Mouse (Mus musculus) neural tube, embryonic 13.5 days (tissue): ENCODE measurements at regions not wholly inside any gene's neighbourhood (a gene's known extent, or its start where the extent isn't known, plus 50 kb on each side); places are given as distances from the start of the nearest gene placed in this dataset.

ENCODE experiments used
- ATAC-seq: fragments of 200-750 bp; cut with Nextera tagmentation; 2 replicates; pipeline ENCODE4 v1.8.0; 2017; ENCODE audit warnings: low read depth, mild to moderate bottlenecking, moderate TSS enrichment, moderate library complexity
- H3K27ac ChIP-seq: fragments of 300-500 bp; sonication (generic); replicated peaks from 2 replicates; pipeline ENCODE4 v1.5.1; 2015; ENCODE audit warnings: moderate library complexity, mild to moderate bottlenecking, inconsistent platforms
- H3K27me3 ChIP-seq: fragments of 300-500 bp; sonication (generic); 2 replicates; pipeline ENCODE4 v1.6.1; 2015; ENCODE audit warnings: mild to moderate bottlenecking, inconsistent platforms
- H3K36me3 ChIP-seq: fragments of 300-500 bp; sonication (generic); 2 replicates; pipeline ENCODE4 v1.6.1; 2015; ENCODE audit warnings: mild to moderate bottlenecking, inconsistent platforms
- H3K4me1 ChIP-seq: fragments of 300-500 bp; sonication (generic); replicated peaks from 2 replicates; pipeline ENCODE4 v1.6.1; 2015; ENCODE audit warnings: inconsistent platforms
- H3K4me2 ChIP-seq: fragments of 300-500 bp; sonication (generic); 2 replicates; pipeline ENCODE4 v1.6.1; 2015; ENCODE audit warnings: inconsistent platforms, mild to moderate bottlenecking, moderate library complexity
- H3K4me3 ChIP-seq: fragments of 300-500 bp; sonication (generic); 2 replicates; pipeline ENCODE4 v1.5.1; 2015; ENCODE audit warnings: mild to moderate bottlenecking, inconsistent platforms
- H3K9ac ChIP-seq: fragments of 300-500 bp; sonication (generic); 2 replicates; pipeline ENCODE4 v1.6.1; 2015; ENCODE audit warnings: moderate library complexity, mild to moderate bottlenecking, inconsistent platforms
- H3K9me3 ChIP-seq: fragments of 300-500 bp; sonication (generic); 2 replicates; pipeline ENCODE4 v1.6.1; 2016; ENCODE audit warnings: inconsistent platforms
- WGBS: fragments of 180-500 bp; shearing (Covaris S2); methylation state at CpG from one replicate; pipeline ENCODE4 v1.1.7; 2015; 5-methylcytosine and 5-hydroxymethylcytosine counted together

DNA sequence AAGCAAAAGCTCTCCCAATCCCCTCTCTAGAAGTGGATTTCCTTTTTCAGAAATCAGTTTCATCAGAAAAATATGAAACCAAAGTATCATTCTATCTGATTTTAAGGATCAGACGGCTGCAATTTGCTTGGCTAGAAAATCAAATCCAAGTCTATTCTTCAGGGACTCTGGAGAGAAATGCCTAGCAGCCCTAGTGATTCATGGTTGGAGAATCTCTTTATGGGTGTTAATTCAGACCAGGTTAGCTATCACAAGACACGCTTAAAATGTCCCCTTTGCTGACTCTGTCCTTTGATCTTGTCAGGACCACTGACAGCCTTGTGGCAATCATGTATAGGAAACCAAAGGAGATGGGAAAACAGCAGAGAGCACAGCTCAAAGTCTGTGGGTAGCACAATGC, 475.7 kb upstream of the Zfp462 start:
- no peak overlapping the region for H3K4me2 ChIP-seq
- H3K27ac ChIP-seq, result no peak overlapping the region
- H3K36me3 ChIP-seq, result no peaks in the 10 kb centered on the region
- WGBS, result 76% methylated on average over 2 of the region's 2 CpGs
- no peak for ATAC-seq
- peaks cover 11% of the 10 kb centered on the region for H3K4me1 ChIP-seq
- no peaks in the 10 kb centered on the region for H3K9me3 ChIP-seq
- no peaks in the 10 kb centered on the region for H3K27me3 ChIP-seq
- no peak overlapping the region for H3K4me3 ChIP-seq
- H3K9ac ChIP-seq, result no peak overlapping the region

DNA sequence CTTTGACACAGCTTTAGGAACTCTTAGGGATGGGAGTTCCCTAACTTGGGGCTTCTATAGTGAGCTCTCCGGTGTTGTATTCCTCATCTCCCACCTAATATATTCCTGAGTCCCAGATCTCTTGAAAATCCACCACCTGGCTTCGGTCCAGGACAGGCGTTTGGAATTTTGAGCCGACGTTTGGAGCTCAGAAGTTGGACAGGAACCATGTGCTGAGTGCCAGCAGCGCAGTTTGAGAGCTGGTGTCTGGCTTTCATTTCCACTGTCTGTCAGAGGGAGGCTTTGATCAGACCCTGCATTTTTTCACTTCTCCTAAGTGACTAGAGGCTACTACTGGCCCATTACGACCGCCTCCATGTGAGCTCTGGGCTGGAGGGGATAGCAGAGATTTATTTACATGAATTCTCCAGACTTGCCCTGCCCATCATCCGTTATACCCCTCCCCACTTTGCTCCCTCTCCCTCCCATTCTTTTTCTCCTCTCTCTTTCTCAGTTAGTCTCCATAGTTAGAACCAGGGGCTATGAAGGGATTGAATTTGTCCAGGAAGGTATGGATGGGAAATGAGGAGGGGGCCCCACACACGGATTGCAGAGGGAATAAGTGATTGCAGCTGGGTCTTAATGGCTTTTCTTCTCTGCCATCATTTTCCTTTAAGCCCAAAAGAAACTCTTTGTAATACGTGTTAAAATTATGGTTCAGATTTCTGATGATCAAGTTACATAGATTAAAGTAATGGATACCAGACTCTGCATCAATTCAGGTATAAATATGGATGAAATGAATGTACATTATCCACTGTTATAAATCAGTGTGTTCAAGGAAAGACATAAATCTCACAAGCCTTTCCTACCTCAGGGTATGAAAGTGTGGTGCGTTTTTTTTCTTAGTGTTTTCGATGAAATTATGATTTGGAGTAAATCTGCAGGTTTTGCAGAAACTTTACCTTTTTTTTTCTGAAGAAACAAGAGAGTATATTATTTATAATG, 474.5 kb upstream of the Zfp462 start:
- no peaks in the 10 kb centered on the region for H3K9me3 ChIP-seq
- ATAC-seq, result peak; percentile 79
- no peak overlapping the region for H3K4me2 ChIP-seq
- H3K4me1 ChIP-seq, result peaks cover 11% of the 10 kb centered on the region
- H3K4me3 ChIP-seq, result no peak overlapping the region
- no peak overlapping the region for H3K9ac ChIP-seq
- peak overlapping the region; percentile 47; the same call in 1 of the 2 replicates for H3K27ac ChIP-seq
- no peaks in the 10 kb centered on the region for H3K36me3 ChIP-seq
- 47% methylated on average over 13 of the region's 13 CpGs for WGBS
- no peaks in the 10 kb centered on the region for H3K27me3 ChIP-seq

DNA sequence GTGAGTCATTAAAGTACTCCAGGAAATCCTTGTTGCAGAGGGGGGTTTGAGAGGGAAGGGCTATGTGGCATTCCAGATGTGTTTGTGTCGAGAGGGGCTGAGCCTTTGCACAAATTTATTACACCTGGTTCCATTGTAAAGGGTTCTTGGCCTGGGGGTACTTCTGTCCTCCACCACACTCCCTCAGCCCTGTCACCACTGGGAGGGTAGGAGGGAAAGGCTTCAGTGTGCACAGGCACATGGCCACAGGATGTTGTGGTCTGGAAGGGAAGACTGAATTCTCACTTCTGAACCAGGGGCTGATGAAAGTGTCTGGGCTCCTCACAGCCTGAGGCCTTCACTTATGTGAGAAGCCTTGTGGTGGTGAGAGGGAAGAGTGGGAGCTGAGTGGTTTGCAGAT, 473.8 kb upstream of the Zfp462 start:
- WGBS, result 22% methylated on average over 1 of the region's 1 CpGs
- Histone ChIP-seq H3K36me3 (no peaks in the 10 kb centered on the region), H3K4me2 (no peak overlapping the region), H3K27ac (no peak overlapping the region), H3K4me3 (no peak overlapping the region), H3K9ac (no peak overlapping the region), H3K9me3 (no peaks in the 10 kb centered on the region), H3K27me3 (no peaks in the 10 kb centered on the region), H3K4me1 (peaks cover 11% of the 10 kb centered on the region)
- 0 out of 2 replicates have a peak, but pooled peaks have one; percentile 15 for ATAC-seq

DNA sequence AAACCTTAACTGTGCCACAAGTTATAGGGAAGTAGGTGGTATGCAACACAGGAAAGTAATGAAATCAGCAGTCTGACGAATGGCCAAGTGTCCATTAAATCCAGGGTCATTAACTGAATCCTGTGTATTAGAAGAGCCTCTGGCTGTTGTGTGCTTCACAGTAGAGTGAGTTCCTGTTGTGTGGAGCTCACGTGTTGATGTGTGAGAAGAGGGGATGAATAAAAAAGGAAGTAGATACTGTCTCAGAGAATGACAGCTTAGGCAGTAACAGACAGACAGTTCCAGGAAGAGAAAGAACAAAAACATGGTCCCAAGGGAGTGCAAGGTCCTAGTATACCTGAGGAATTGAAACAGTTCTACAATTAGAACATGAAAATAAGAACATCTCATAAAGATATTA, 463.1 kb upstream of the Zfp462 start:
- Histone ChIP-seq H3K9ac (no peak overlapping the region), H3K4me2 (no peak overlapping the region), H3K36me3 (no peaks in the 10 kb centered on the region), H3K27ac (no peak overlapping the region), H3K4me1 (no peaks in the 10 kb centered on the region), H3K4me3 (no peak overlapping the region), H3K27me3 (no peaks in the 10 kb centered on the region), H3K9me3 (no peaks in the 10 kb centered on the region)
- ATAC-seq, result no peak
- WGBS, result 71% methylated on average over 2 of the region's 2 CpGs

DNA sequence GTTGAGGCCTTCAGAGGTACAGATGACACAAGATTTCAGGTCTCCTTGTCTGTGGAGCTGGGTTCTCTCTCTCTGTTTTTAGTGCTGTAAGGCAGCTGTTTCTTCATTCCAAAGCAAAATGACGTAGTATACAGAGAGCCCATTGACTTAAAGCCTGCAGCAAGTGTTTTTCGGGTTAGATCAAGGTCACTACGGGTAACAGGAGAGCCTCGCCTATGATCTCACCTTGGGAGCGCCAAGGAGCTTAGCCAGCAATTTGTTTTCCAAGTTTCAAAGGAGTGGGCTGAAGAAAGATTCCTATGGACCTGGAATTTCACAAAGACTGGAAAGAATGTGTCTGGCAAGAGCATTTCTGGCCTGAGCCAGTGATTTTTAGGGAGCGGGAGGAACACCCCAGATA, 451.8 kb upstream of the Zfp462 start:
- no peaks in the 10 kb centered on the region for H3K4me1 ChIP-seq
- H3K9me3 ChIP-seq, result no peaks in the 10 kb centered on the region
- H3K27ac ChIP-seq, result no peak overlapping the region
- H3K4me3 ChIP-seq, result no peak overlapping the region
- no peak overlapping the region for H3K4me2 ChIP-seq
- no peaks in the 10 kb centered on the region for H3K27me3 ChIP-seq
- WGBS, result 79% methylated on average over 6 of the region's 6 CpGs
- no peak for ATAC-seq
- no peaks in the 10 kb centered on the region for H3K36me3 ChIP-seq
- no peak overlapping the region for H3K9ac ChIP-seq

DNA sequence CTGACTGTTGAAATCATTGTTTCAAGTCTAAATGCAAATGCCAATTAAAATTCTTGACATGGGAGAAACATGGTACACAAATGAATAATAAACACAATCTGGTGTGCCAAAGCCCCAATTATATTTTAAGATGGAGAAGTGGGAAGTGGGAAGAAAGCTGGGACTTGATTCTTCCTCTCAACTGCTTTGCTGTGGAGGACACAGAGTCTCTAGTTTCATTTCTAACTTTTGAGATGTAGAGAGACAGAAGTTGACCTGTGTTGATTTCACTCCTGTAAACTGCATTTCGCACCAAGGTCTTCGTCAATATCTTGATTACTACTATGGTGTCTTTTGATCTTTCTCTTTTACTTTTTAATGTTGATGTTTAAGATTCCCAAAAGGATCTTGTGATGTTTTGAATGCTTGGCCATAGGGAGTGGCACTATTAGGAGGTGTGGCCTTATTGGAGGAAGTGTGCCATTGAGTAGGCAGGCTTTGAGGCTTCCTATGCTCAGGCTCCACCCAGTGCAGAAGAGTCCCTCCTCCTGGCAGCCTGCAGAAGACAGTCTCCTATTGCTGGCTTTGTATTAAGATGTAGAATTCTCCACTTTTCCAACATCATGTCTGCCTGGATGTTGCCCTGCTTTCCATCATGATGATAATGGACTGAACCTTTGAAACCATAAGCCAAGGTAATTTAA, 447.4 kb upstream of the Zfp462 start:
- WGBS, result 92% methylated on average over 2 of the region's 2 CpGs
- no peak overlapping the region for H3K4me2 ChIP-seq

DNA sequence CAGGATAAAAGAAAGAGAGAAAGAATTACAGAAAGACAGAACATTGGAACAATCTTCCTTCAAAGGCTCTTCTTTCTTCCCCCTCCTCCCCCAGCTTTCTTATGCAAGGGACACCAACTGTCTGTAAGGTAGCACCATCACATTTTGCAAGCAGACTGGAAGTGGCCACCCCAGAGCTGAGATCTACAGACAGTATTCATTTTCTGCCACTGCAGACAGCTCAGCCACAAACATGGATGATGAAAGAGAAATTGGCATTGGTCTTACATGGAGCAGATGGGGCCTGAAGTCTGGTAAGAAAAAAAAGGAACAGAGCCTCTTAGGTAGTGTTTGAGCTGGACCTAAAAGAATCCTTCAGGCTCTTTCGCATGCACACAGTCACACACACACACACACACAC, 428.9 kb upstream of the Zfp462 start:
- H3K4me2 ChIP-seq, result no peak overlapping the region
- no peak overlapping the region for H3K4me3 ChIP-seq
- no peak for ATAC-seq
- H3K36me3 ChIP-seq, result no peaks in the 10 kb centered on the region
- WGBS, result 89% methylated on average over 1 of the region's 1 CpGs
- no peaks in the 10 kb centered on the region for H3K4me1 ChIP-seq
- H3K9me3 ChIP-seq, result no peaks in the 10 kb centered on the region
- no peak overlapping the region for H3K9ac ChIP-seq
- H3K27me3 ChIP-seq, result no peaks in the 10 kb centered on the region
- no peak overlapping the region for H3K27ac ChIP-seq

More for the DNA sequence above, 447.4 kb upstream of the Zfp462 start:
- no peak overlapping the region for H3K9ac ChIP-seq
- H3K4me3 ChIP-seq, result no peak overlapping the region
- no peak for ATAC-seq
- H3K27ac ChIP-seq, result no peak overlapping the region
- H3K36me3 ChIP-seq, result no peaks in the 10 kb centered on the region
- H3K4me1 ChIP-seq, result no peaks in the 10 kb centered on the region
- no peaks in the 10 kb centered on the region for H3K27me3 ChIP-seq
- H3K9me3 ChIP-seq, result no peaks in the 10 kb centered on the region

DNA sequence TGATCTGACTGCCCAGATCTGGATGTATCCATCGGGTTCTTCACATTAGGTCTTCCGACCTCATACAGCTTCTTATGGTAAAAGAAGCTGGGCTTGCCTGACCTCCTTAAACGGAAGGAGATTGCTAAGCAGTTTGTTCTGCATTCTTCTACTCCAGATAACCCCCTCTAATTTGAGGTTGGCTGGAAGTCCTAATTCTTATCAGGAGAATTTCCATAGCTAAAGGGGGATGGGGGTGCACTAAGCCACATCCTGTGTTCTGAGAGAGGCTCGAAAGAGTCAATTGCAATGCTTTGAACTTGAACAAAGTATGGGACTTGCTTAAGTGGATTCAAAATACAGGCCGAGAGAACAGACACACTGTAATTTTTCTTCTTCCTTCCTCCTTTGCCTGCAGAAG, 421.6 kb upstream of the Zfp462 start:
- no peaks in the 10 kb centered on the region for H3K9me3 ChIP-seq
- no peak overlapping the region for H3K4me2 ChIP-seq
- WGBS, result 78% methylated on average over 5 of the region's 5 CpGs
- no peaks in the 10 kb centered on the region for H3K36me3 ChIP-seq
- no peak overlapping the region for H3K4me3 ChIP-seq
- no peak overlapping the region for H3K9ac ChIP-seq
- H3K27ac ChIP-seq, result no peak overlapping the region
- ATAC-seq, result no peak
- no peaks in the 10 kb centered on the region for H3K27me3 ChIP-seq
- H3K4me1 ChIP-seq, result peaks cover 7% of the 10 kb centered on the region; the same call in 1 of the 2 replicates

DNA sequence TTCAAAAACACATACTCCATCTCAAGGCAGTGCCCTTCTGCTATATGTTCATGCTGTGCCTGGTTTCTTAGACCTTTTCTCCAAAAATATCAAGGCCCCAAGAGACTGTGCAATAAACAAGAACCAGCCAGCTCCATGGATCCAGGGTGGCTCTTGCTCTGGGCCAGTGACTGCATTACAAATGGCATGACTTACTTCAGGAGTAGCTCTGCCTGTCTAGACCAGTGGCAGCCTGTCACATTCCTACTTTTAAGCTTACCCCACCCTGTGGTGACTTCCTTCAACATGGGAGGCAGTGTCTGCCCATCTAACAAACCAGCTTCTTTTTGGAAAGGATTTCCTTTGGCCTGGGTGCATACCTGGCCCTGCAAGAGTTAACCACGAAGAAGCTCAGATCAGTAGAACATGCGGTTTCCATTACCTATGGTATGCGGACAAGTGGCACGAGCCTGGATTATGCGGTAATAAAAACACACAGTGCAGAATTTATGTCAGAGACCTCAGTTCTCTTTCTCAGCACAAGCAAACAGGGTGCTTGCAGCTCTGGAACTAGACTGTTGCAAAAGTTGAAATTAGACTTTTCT, 418.8 kb upstream of the Zfp462 start:
- Histone ChIP-seq H3K9me3 (no peaks in the 10 kb centered on the region), H3K4me3 (no peak overlapping the region), H3K27me3 (no peaks in the 10 kb centered on the region), H3K36me3 (no peaks in the 10 kb centered on the region), H3K4me2 (no peak overlapping the region), H3K4me1 (peaks cover 7% of the 10 kb centered on the region; the same call in 1 of the 2 replicates), H3K9ac (no peak overlapping the region), H3K27ac (no peak overlapping the region)
- no peak for ATAC-seq
- WGBS, result 65% methylated on average over 5 of the region's 5 CpGs

DNA sequence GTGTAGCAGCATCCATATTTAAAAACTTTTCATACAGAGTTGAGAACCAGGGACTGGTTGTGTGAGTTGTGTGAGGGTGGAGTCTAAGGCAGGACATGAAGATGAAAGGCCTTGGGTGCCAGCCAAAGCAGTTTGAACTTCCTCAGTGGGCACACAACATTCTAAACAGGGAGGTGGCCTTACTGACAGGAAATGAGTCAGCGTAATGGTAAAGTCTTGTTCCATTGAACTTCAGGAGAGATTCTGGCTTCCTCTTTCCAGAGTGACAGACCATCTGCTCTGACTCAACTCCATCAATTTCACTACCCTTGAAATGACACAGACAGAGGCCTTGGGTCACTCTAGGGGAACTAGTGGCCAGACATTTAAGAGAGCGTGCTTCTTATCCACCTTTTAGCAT, 417.2 kb upstream of the Zfp462 start:
- H3K36me3 ChIP-seq, result no peaks in the 10 kb centered on the region
- no peak for ATAC-seq
- no peak overlapping the region for H3K4me2 ChIP-seq
- H3K4me3 ChIP-seq, result no peak overlapping the region
- WGBS, result 94% methylated on average over 2 of the region's 2 CpGs
- H3K27ac ChIP-seq, result no peak overlapping the region
- H3K27me3 ChIP-seq, result no peaks in the 10 kb centered on the region
- H3K9ac ChIP-seq, result no peak overlapping the region
- peaks cover 7% of the 10 kb centered on the region; the same call in 1 of the 2 replicates for H3K4me1 ChIP-seq
- no peaks in the 10 kb centered on the region for H3K9me3 ChIP-seq

DNA sequence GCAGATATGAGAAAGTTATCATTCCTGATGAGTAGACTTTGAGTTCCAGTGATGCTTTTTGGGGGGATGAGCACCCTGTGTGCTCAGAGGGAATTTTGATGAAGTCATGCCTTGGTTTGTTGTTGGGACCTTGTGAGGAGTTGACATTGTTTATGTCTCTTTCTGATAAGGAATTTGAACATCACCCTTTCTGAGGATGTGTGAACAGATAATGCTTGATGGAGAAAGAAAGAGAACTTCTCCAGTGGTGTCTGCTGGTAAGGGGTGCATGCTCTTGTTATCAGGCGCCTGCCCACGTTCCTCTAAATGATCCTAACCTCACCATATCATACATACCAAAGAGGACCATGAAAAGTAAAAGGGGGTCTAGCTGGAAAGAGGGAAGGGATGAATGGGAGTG, 413.1 kb upstream of the Zfp462 start:
- H3K9me3 ChIP-seq, result no peaks in the 10 kb centered on the region
- H3K27ac ChIP-seq, result no peak overlapping the region
- ATAC-seq, result no peak
- H3K4me2 ChIP-seq, result no peak overlapping the region
- peaks cover 14% of the 10 kb centered on the region for H3K4me1 ChIP-seq
- H3K36me3 ChIP-seq, result no peaks in the 10 kb centered on the region
- no peak overlapping the region for H3K4me3 ChIP-seq
- 95% methylated on average over 2 of the region's 2 CpGs for WGBS
- no peak overlapping the region for H3K9ac ChIP-seq
- H3K27me3 ChIP-seq, result no peaks in the 10 kb centered on the region

DNA sequence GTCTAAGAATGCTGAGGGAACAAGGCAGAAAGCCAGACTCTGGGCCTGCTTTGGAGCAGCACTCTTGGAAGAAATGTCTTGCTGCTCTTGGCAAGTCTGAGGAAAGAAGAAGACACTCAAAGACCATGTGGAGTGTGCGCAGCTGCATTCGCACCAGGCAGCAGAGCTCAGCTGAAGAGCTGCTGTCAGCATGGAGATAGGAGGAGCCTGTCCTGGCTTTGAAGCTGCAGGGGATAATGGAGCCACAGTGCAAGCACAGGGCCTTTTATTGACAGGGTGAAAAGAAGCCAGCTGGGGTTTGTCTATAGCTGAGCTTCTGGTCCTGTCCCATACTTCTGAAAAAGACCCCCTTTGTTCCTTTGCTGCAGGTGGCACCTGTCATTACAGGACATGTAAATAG, 411.0 kb upstream of the Zfp462 start:
- Histone ChIP-seq H3K9ac (no peak overlapping the region), H3K4me3 (no peak overlapping the region), H3K27ac (peak overlapping the region; percentile 20), H3K27me3 (no peaks in the 10 kb centered on the region), H3K36me3 (no peaks in the 10 kb centered on the region), H3K4me2 (no peak overlapping the region), H3K4me1 (peaks cover 14% of the 10 kb centered on the region), H3K9me3 (no peaks in the 10 kb centered on the region)
- 10% methylated on average over 2 of the region's 2 CpGs for WGBS
- ATAC-seq, result peak; percentile 85
